Mouse (Mus musculus) C2C12 (cell line): ENCODE measurements around the gene Mcee.

Experiments
- CTCF ChIP-seq: IDR thresholded peaks from one replicate; pipeline ENCODE4 v1.5.1; 2011; ENCODE audit not compliant: control insufficient read depth, insufficient read depth, insufficient read length
- USF1 ChIP-seq: IDR thresholded peaks from one replicate; pipeline ENCODE4 v1.6.1; 2011; ENCODE audit warnings: low read depth, mild to moderate bottlenecking, control low read depth, moderate library complexity

DNA sequence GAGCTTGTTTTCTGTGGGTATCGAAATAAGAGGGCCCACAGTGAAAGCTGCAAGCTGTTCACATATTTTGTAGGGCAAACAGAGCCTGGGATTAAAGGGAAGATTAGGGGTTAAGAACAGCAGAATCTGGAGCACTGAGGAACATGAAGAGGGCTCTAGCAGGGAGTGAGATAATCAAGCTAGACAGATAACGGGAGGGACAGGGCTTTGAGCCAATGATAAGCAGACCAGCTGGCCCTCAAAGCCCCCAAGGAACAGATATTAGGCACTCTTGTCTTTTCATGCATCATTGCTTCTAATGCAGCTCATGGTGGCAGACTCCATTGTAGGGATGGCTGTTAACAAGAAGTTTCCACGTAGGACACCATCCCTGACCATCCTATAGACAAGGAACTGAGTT is 64.3 kb downstream of the Mcee start:
- no peak for TF ChIP-seq CTCF
- no peak for TF ChIP-seq USF1
